Mouse (Mus musculus) left cerebral cortex, postnatal 25 days (tissue): ENCODE measurements around the gene Vsx2. TPM values are rescaled to one million over a fixed set of nuclear protein-coding genes. Genes with fewer than 3 reads are reported as not detected.

Source experiments
- DNase-seq, 2 experiments: peaks; one replicate each; pipeline ENCODE4 v3.0.0; 2022; ENCODE audit warnings: low spot score in 2 of 2, mixed read lengths in 1 of 2
- intact Hi-C: fragments of 180-260 bp; cut with DNase I; formaldehyde crosslinking; loops from one replicate; pipeline ENCODE4 v1.15.1; 2025
- total RNA-seq, 2 experiments: library from RNA; stranded (reverse); gene quantifications; 2 replicates each; pipeline ENCODE4 v1.2.3; 2021

The Vsx2 gene
- total RNA-seq, 2 experiments from 2014 or later: 0.14 to 0.18 TPM

DNA sequence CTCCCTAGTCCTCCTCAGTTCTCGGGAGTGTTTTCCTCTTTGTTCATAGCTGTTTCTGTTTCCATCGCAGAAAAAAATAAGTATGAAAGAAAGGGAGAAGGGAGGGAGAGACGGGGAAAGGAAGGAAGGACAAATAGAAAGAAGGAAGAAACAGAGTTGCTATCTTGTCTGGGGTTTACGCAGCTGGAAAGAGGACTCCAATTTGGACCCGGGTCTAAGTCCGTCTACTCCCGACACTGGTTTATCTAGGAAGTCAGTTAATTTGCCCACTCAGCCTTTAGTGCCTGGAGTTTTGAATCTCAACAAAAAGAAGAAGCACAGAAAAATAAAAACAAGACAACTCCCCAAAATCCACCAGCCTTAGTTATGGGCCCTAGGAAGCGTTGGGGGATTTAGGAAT lies 55.0 kb downstream of the Vsx2 start:
- intact Hi-C loops: no loop called here
- DNase-seq: no peak

GRCm38 (mm10) chr12:84625116-84625515 lies 55.6 kb downstream of the Vsx2 start:
- intact Hi-C loops: no loop called here

GRCm38 (mm10) chr12:84631867-84632266 lies 62.3 kb downstream of the Vsx2 start:
- intact Hi-C loops: no loop called here

More at GRCm38 (mm10) chr12:84625116-84625515, 55.6 kb downstream of the Vsx2 start:
- peak in 1 of 2 experiments; percentile 59 for DNase-seq

GRCm38 (mm10) chr12:84640253-84640652 lies 70.7 kb downstream of the Vsx2 start:
- intact Hi-C loops: no loop called here

More at GRCm38 (mm10) chr12:84631867-84632266, 62.3 kb downstream of the Vsx2 start:
- no peak for DNase-seq

GRCm38 (mm10) chr12:84640654-84641053 lies 71.1 kb downstream of the Vsx2 start, which contains the start of gene Vrtn:
Gene Vrtn (plus strand): TSS chr12:84641019.
- intact Hi-C loops: no loop called here
- DNase-seq: no peak

More at GRCm38 (mm10) chr12:84640253-84640652, 70.7 kb downstream of the Vsx2 start:
- no peak for DNase-seq

Other genes starting within 250 kb of the Vsx2 start
- gene Coq6, start 208.1 kb upstream of the Vsx2 start, total RNA-seq: 10 to 100 TPM; 22.2 to 23.1 TPM
- gene Fam161b, start 207.9 kb upstream of the Vsx2 start, total RNA-seq: 10 to 100 TPM; 11.3 to 11.6 TPM
- 10 to 100 TPM; 23.6 to 24.1 TPM for gene Entpd5, start 160.7 kb upstream of the Vsx2 start, total RNA-seq
- 10 to 100 TPM in 1 of 2 experiments, 1 to 10 TPM in 1; 7.4 to 11.9 TPM for gene Bbof1, start 160.7 kb upstream of the Vsx2 start, total RNA-seq
- 10 to 100 TPM; 12.8 to 14.7 TPM for gene Rnf113a2, start 152.6 kb upstream of the Vsx2 start, total RNA-seq
- gene Aldh6a1, start 118.8 kb upstream of the Vsx2 start, total RNA-seq: 10 to 100 TPM; 38.1 to 45.3 TPM
- 10 to 100 TPM; 22.2 to 22.4 TPM for gene Lin52, start 118.3 kb upstream of the Vsx2 start, total RNA-seq
- 10 to 100 TPM; 11.0 to 11.1 TPM for gene Abcd4, start 47.7 kb downstream of the Vsx2 start, total RNA-seq
- under 1 TPM in 1 of 2 experiments, not detected in 1; 0.11 TPM for gene Vrtn, start 71.3 kb downstream of the Vsx2 start, total RNA-seq
- gene Syndig1l, start 129.1 kb downstream of the Vsx2 start, total RNA-seq: 10 to 100 TPM; 12.1 to 41.8 TPM
- gene Npc2, start 203.4 kb downstream of the Vsx2 start, total RNA-seq: 10 to 100 TPM; 27.3 to 32.2 TPM
- 10 to 100 TPM; 51.5 to 61.1 TPM for gene Isca2, start 203.5 kb downstream of the Vsx2 start, total RNA-seq